Mouse (Mus musculus) fat pad, adult 2 months (tissue): Measurements from ENCODE around the gene Rasgef1b.

Source experiments
- DNase-seq: peaks from one replicate; pipeline ENCODE4 v3.0.0-alpha.2; 2011; ENCODE audit warnings: low read depth, low spot score; ENCODE audit errors: extremely low read depth

The Rasgef1b gene

DNA sequence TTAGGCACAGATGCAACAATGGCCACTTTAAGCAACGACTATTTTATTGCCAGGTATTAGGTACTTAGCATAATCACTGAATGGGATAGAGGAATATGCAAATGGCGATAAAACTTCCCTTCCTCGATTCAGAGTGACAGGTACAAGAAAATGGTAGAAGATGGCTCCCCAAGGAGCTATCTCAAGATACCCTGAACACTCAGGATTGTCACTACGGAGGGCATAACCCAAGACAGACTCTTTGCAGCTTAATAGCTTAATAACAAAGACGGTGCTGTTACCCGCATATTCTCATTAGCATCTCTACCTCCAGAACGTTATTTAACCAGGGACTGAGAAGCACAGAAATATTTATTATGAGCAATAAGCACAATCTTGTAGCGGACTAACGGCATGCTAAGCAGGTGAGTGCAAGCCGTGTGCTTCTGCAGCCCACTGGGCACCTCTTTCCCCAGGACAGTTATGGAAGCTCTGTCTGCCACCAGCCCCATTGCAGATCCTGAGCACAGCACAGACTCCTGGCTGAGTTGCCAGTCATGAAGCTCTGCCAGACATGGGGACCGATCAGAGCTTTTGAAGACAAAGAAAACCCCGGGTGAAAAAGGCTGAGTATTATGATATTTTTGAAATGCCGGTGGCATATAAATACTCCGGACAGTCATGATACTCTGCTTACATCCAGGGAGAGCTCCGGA lies 122.6 kb downstream of the Rasgef1b start:
- no peak for DNase-seq

DNA sequence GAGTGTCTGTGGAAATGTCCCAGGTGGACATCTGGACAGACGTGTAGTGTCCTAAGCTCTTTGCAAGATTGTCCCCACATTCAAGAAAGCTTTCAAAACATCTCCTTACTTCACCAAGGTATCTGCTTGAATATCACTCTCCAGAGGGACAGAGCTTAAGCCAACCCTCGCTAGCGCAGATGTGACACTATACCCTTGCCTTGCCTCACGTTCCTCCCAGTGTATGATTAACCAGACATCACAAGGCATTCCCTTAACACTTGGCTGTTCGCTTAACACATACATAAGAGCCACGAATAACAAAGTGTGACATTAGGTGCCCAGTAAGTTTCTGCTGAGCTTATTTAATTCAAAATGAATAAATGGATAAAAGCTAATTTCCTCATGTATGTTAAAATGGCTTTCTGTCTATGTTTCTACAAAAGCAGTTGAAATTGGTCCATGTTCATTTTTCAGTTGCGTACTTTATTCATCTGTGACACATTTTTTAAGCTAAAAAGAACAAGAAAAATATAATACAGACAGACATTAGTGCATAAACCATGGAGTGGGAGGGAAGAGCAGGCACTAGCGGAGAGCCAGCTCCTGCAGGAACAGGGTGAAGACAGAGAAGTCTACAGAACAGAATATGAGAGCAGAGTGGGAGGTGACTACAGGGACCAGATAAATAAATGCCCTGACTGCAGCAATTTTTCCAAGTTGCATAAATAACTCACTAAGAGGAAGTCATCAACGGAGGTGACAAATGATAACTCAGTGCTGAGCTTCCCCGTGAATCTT lies 126.4 kb downstream of the Rasgef1b start:
- no peak for DNase-seq

DNA sequence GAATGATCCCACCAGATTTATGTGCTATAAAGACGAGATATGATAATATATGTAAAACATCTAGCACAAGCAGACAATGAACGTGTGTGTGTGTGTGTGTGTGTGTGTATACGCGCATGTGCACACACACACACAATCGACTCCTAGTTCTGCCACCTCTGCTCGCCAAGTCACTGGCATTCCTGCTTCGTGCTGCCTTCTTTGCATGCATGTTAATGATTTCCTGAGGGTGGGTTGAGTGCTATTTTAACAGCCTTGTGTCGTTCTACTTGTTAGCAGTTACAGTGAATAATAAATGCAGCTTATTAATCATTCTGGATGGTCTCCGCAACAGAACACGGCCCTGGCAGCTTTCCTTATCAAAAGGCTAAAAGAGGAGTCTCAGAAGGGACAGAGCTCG lies 129.5 kb downstream of the Rasgef1b start:
- DNase-seq: no peak

DNA sequence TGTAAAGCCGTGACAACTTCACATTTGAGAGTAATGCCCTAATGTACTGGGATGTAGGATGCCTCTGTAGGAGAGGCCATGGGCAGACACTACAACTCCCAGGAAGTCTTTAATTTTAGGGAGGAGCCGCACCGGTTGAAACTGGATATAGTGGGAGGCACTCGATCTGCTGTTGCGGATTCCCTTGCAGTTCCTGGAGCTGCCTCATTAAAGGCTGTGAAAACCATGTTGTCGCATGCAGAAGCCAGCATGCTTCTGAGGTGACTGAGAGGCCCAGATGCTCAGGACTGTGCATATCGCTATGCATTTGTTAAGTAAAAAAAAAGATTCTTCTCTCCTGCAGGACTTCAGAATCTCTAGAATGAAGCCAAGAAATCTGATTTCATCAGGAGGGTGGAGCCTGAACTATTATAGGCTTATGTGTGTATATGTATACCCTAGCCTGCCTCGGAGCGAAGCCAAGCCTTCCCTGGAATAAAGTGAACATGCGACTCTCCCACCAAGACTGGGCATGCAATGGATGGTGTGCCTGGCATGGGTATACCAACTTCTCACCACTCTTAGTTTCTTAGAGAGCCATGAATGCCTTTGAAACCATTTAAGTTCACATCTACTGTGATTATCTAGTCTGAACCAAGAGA lies 130.3 kb downstream of the Rasgef1b start:
- no peak for DNase-seq

DNA sequence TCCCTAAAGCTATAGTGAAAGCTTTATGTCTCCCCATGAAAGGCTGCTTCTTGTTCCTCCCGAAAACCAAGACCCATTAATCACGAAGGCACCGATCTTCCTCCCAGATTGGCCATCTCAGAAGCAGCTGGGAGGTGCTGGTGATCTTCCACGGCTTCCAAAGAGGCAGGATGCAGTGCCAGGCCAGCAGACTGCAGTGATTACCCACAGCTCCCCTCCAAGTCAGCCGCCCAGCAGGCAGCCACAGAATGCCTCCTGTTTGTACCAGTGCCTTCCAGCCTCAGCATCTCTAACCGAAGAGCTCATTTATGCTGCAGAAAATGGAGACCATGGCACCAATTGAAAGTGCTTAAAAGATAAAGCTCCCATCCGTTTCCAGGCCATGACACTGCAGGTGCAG lies 131.2 kb downstream of the Rasgef1b start:
- no peak for DNase-seq

DNA sequence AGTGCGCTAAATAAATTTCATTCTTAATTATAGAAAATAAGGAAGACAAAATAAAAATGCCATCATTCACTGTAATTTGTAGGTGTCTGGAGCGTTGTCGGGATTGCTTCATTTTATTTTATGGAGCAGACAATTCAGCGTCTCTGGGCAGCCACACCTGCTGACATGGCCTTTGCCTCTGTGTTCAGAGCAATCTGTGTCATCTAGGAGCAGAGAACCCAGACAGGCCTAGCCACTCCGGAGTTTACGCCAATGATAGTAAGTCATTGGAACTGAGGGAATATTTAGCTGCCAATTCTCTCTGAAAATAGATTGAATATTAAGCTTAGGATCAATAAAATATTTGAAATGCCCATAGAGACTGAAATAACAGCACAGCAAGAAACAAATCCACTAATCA lies 137.5 kb downstream of the Rasgef1b start:
- peak; percentile 14 for DNase-seq

DNA sequence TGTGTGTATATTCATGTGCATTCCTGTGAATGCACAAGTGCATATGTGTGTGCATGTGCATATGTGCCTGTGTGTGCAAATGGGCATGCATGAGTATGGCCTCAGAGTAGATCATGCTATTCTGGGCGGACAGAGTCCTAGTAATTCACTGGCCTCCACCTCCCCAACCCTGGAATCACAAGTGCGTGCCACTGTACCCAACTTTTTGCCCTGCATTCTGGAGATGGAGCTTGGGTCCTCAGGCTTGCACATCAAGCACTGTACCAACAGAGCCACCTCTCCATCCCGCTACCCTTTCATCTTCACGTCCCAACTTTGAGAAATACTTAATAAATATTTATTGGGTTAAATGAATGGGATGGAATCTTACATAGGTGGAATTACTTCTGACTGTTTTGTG lies 138.3 kb downstream of the Rasgef1b start:
- no peak for DNase-seq

DNA sequence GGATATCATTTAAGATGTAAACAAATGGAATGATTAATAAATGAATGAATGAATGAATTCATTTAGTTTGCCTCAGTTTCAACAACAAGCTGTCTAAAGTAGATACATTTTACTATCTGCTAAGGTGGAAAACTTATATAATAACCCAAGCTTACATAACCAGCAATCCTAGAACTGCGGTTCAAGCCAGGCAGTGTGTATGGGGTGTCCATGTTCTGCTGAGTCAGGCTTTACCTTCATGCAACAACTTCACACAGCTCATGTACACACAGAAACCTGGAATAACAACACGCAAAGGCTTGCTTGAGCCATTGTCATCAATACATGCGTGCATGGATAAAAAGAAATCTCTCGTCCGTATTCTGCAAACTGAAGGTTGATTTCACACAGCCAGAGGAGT lies 140.9 kb downstream of the Rasgef1b start:
- no peak for DNase-seq

DNA sequence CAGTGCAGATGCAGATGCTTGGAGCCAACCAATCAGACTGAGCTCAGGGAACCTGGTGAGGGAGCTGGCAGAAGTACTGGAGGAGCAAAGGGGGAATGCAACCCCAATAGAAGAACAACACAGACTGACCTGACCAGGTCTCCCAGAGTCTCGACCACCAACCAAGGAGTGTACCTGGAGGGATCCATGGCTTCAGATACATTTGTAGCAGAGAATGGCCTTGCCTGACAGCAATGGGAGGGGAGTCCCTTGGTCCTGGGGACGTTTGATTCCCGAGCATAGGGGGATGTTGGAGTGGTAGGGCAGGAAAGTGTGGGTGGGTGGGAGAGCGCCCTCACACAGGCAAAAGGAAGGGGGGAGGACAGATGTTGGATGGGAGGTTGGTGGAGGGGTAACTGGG lies 141.3 kb downstream of the Rasgef1b start:
- no peak for DNase-seq

DNA sequence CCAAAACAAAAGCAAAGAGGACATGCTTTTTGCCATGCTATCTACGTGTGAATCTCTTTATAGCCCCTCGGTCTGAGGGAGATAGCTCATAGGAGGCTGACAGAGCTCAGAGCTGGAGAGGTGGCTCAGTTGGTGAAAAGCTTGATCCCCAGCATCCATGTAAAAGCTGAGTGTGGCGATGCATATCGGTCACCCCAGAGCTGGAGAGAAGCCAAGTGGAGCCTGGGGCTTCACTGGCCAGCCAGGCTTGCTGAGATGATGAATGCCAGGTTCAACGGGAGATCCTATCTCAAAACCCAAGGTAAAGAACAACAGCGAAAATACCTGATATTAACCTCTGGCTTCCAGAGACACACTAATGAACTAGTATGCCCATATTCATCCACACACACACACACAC lies 142.6 kb downstream of the Rasgef1b start:
- DNase-seq: no peak

DNA sequence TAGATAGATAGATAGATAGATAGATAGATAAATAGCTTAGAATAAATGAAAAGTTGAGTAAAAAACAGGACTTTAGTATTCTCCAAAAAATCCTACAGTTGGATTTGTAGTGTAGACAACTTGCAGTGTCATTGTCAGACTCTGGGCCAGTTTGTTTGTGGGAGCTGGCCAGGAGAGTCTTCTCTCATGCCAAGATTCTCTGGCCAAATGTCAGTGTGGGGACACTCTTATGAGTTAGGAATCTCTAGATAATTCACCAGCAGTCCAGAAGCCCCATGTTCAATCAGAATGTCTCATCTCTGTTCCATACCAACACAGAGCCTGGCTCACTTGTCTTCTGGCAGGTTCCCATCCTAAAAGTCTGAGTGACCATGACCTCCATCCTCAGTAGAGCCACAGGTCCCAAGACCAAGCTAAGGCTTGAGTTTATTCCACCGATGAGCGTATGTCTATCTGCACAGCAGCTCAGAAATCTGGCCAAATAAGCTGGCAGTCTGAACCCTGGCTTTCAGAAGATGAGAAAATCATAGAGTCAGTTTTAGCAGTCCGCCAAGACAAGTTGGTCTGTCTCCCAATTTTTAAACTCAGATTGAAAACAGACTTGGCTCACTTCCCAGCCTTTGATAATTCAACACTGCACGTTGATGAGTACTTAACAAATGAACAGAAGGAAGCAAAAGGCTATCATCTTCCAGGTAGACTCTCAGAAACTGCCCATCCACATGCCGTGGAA lies 143.5 kb downstream of the Rasgef1b start:
- DNase-seq: no peak

DNA sequence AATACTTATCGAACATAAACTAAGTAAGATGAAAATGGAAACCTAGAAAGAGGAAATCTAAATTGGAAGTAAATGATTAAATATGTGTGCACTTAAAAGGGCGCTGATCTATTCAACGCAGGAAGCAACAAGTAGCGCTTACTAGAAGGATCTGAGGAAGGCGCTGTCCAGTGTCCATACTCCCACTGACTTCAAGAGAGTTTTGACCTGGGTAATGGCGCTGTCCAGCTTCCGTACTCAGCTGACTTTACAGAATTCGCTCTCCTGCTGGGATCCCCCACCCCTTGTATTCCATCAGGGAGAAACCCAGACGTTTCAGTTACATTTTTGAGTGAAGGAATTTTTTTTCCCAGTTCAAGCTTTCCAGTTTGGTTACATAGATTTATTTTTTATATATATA lies 144.6 kb downstream of the Rasgef1b start:
- no peak for DNase-seq

DNA sequence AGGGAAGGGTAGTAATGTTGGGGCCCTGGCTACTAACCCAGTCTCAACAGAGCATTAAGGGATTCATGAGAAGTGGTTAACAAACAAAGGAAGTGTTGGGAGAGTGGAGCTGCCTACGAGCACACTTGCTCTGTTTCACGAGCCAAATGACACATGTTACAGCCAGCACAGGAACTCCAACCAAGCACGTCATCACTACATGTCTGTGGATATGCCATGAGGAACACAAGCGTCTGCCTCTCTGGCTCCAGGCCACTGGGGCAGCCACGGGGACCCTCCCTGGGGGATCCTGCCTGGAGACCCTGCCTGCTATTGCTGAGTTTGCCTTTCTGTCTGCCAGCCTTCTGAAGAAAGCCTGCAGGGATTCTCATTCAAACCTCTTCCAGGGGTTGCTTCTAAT lies 146.8 kb downstream of the Rasgef1b start:
- no peak for DNase-seq

DNA sequence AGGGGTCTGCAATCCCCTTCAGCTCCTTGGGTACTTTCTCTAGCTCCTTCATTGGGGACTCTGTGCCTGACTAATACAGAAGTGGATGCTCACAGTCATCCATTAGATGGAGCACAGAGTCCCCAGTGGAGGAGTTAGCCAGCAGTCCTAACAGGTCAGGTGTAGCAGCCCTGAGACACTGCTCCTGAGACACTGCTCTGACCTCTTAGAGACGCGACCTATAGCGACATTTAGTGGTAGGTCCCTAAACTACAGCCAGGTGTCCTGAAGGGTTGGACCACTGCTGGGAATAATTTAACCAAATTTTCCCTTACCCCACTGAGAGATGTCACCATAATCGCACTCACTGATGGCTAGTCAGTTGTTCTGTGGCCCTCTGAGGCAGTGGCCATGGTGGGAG lies 150.2 kb downstream of the Rasgef1b start:
- no peak for DNase-seq

DNA sequence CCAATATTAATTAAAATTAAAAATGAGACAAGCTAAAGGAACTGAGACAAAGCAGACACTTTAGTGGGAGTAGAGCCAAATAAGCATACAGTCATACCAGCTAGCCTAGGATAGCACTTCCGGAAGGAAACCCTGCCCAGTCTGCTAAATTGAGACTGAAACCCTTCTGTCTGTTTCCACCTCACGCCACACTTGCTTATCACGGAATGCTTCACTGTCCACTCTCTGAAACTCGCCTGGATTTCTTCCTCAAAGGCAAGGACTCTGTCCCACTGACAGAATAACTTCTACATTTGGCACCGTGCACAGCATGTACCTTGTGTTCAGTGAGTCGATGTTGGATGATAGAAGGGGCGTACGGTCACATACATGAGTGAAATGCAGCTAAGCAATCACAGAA lies 153.0 kb downstream of the Rasgef1b start:
- no peak for DNase-seq

DNA sequence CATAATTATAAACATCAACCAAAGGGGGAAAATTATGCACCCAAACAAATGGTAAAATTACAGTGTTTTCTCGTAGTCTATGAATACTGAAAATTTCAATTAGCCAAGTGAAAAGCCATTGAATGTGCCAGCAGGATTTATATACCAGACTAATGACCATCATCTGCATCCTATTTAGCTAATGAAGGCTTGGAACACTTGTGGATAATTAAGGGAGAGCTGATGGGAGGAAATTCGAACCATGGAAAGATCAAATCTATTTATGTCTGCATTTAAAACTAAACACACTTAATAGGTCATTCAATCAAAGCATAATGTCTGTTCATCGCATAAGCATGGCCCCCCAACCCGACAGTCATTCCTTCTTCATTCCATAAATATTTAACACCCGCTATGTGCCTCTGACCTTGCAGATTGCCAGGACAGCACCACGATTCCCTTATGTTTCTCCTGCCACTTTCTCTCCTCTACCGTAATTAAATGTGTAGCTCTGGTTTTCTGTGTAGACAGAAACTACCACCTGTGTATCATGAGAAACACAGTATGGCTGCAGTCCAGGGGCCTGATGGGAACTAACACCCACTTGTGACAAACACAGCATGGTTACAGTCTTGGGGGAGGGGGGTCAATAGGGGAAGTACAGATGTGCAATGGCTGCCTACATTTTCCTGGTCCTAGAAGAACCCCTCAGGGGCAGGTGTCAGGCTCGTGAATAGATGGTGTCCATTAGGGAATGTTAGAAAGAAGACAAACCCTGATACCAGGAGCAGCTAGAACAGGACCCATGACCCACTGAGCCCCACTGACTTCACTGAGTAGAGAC lies 164.2 kb downstream of the Rasgef1b start:
- DNase-seq: no peak

DNA sequence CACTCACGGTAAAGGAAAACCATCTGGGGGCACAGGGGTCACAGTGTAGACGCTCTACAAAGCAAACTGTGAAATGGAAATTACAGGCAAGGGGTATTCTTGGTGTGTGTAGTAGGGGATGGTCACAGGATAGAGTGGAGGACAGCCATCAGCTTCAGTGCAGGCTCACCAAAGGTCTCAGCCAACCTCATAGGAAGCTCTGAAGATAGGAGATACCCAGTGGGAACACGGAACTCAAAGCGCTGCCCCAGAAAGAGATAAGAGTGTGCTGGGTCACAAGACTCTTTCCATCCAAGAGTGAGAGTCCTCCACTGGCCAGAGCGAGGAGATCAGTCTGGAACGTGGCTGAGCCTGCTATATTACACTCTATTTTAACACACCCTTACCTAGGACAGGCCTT lies 166.8 kb downstream of the Rasgef1b start:
- no peak for DNase-seq

DNA sequence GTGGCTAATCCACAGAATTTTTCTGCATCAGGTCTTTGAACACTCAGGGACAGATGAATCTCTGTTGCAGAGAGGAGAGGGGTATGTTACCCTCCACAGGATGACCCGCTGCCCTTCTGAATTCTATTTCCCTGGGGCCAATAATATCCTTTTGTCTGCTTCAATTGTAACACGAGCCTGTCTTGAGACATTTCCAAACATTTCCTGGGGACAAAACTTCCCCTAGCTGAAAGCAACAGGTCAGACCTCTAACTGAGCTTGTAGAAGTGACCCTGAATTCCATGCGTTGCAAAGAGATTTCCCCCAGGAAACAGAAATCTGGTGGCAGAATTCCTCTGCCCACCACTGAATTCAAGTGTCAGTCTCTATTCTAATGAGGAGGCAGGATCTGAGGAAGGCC lies 169.1 kb downstream of the Rasgef1b start:
- DNase-seq: no peak

DNA sequence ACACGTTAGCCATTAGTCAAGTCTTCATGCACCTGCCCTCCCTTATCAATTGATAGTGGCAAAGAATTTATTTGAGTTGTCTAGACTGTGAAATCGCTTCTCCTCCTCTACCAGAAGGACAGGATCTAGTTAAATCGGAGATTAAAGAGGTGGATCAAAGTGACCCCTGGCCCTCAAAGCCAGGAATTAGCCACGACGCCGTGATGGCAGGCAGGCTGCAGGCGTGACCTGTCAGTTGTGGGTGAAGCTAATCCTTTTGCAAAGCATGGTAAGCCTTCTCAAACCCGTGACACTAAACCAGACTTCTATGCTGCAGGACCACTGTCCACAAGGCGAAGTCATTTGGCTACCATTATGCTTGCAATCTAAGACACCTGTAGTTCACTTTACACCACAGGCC lies 170.6 kb downstream of the Rasgef1b start:
- DNase-seq: no peak

DNA sequence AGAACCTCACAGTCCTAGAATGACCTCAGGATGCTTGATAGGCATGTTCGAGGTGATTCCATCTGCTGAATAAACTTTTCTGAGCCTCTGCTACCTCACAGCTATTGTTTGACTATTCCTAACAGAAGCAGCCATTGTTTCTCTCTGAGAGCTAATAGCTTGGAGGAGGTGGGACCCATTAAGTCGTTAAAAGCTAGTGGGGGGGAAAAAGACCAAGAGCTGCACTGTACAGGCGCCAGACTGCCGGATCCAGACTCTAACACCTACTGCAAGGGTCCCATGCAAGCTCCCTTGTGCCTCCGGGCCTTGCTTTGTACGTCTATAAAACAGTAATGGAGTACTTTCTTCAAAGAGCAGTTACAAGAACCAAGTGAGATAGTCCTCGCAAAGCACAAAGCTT lies 176.2 kb downstream of the Rasgef1b start:
- DNase-seq: no peak
